Mouse (Mus musculus) midbrain, postnatal 0 days (tissue): Measurements from ENCODE around the gene Luc7l3. TPM values are rescaled to one million over a fixed set of nuclear protein-coding genes. Genes with fewer than 3 reads are reported as not detected.

Experiments
- ATAC-seq: fragments of 200-750 bp; cut with Nextera tagmentation; 2 replicates; pipeline ENCODE4 v1.8.0; 2017; ENCODE audit warnings: moderate number of reproducible peaks, mild to moderate bottlenecking, moderate TSS enrichment, moderate library complexity; ENCODE audit not compliant: low FRiP score
- DNase-seq: peaks from one replicate; pipeline ENCODE4 v3.0.0-alpha.2; 2015; ENCODE audit warnings: low spot score
- H3K27ac ChIP-seq: fragments of 300-500 bp; sonication (generic); 2 replicates; pipeline ENCODE4 v1.5.1; 2014; ENCODE audit warnings: low read depth, mild to moderate bottlenecking, low read length, mixed read lengths
- H3K27me3 ChIP-seq: fragments of 300-500 bp; sonication (generic); 2 replicates; pipeline ENCODE4 v1.6.1; 2014; ENCODE audit warnings: low read length, control low read depth, mixed read lengths; ENCODE audit not compliant: insufficient read depth
- H3K36me3 ChIP-seq: fragments of 300-500 bp; sonication (generic); 2 replicates; pipeline ENCODE4 v1.6.1; 2014; ENCODE audit warnings: low read length, control low read depth, mixed read lengths; ENCODE audit not compliant: insufficient read depth
- H3K4me1 ChIP-seq: fragments of 300-500 bp; sonication (generic); 2 replicates; pipeline ENCODE4 v1.6.1; 2014; ENCODE audit warnings: mild to moderate bottlenecking, control low read depth, antibody characterized with exemption, low read length, mixed read lengths; ENCODE audit not compliant: insufficient read depth
- H3K4me2 ChIP-seq: fragments of 300-500 bp; sonication (generic); 2 replicates; pipeline ENCODE4 v1.6.1; 2014; ENCODE audit warnings: low read depth, mild to moderate bottlenecking, low read length, mixed read lengths; ENCODE audit not compliant: poor library complexity, severe bottlenecking
- H3K4me3 ChIP-seq: fragments of 300-500 bp; sonication (generic); 2 replicates; pipeline ENCODE4 v1.5.1; 2014; ENCODE audit warnings: low read depth, mild to moderate bottlenecking, low read length, moderate library complexity
- H3K9ac ChIP-seq: fragments of 300-500 bp; sonication (generic); replicated peaks from 2 replicates; pipeline ENCODE4 v1.6.1; 2014; ENCODE audit warnings: mild to moderate bottlenecking, low read length, moderate library complexity, mixed read lengths; ENCODE audit not compliant: poor library complexity, severe bottlenecking
- H3K9me3 ChIP-seq: fragments of 300-500 bp; sonication (generic); 2 replicates; pipeline ENCODE4 v1.6.1; 2016; ENCODE audit warnings: low read length, control low read depth
- CTCF ChIP-seq: IDR thresholded peaks from 2 replicates; pipeline ENCODE4 v1.5.1; 2016; ENCODE audit warnings: antibody characterized with exemption, mild to moderate bottlenecking
- WGBS: fragments of 180-500 bp; shearing (Covaris S2); extraction: QIAGEN DNeasy Blood & Tissue Kit; methylation state at CpG from one replicate; pipeline ENCODE4 v1.1.7; 2014; 5-methylcytosine and 5-hydroxymethylcytosine counted together
- polyA plus RNA-seq: library from polyadenylated mRNA; unstranded; fragments of >200 nt; fragmentation: Nextera tagmentation; extraction: Ambion mirVana; gene quantifications from 2 replicates; pipeline ENCODE4 v1.2.1, GENCODE M21; 2015
- total RNA-seq: library from RNA; depleted of rRNA; stranded (reverse); fragments of >200 nt; gene quantifications from 2 replicates; pipeline ENCODE4 v1.2.3, GENCODE M21; 2014

Luc7l3 gene
- total and polyA plus RNA-seq, 2 experiments from 2014 or later = 47.5 to 124 TPM

- no peak for TF ChIP-seq CTCF
- ATAC-seq (no peak), DNase-seq (no peak)
- Histone ChIP-seq H3K27ac (no peak overlapping the region), H3K4me1 (no peaks in the 10 kb centered on the region), H3K4me3 (no peak overlapping the region), H3K9ac (no peak overlapping the region), H3K4me2 (no peak overlapping the region), H3K36me3 (no peaks in the 10 kb centered on the region), H3K27me3 (no peaks in the 10 kb centered on the region), H3K9me3 (no peaks in the 10 kb centered on the region)
- WGBS = 80% methylated on average over 9 of the region's 9 CpGs
These were observed 68.6 kb downstream of the Luc7l3 start for GRCm38 (mm10) chr11:94253156-94253555.

GRCm38 (mm10) chr11:94246789-94247061 lies 75.1 kb downstream of the Luc7l3 start:
- H3K27ac ChIP-seq = no peak overlapping the region
- no peaks in the 10 kb centered on the region for H3K27me3 ChIP-seq
- no peak for DNase-seq
- H3K9me3 ChIP-seq = no peaks in the 10 kb centered on the region
- H3K4me3 ChIP-seq = no peak overlapping the region
- H3K4me1 ChIP-seq = peaks cover 11% of the 10 kb centered on the region; the same call in 1 of the 2 replicates
- WGBS = 66% methylated on average over 8 of the region's 8 CpGs
- no peak for ATAC-seq
- no peaks in the 10 kb centered on the region for H3K36me3 ChIP-seq
- TF ChIP-seq CTCF = no peak
- H3K4me2 ChIP-seq = no peak overlapping the region
- H3K9ac ChIP-seq = no peak overlapping the region

GRCm38 (mm10) chr11:94245955-94246788 lies 75.6 kb downstream of the Luc7l3 start, which contains the start of gene Wfikkn2:
TSS of gene Wfikkn2 (minus strand) at chr11:94246005.
- peak; percentile 65; the same call in 1 of the 2 replicates for ATAC-seq
- H3K9ac ChIP-seq = no peak within 1 kb of the TSS
- peak; percentile 86 for DNase-seq
- WGBS = 37% methylated on average over 17 of the region's 17 CpGs
- no peak for TF ChIP-seq CTCF
- no peak within 1 kb of the TSS for H3K4me2 ChIP-seq
- no peaks in the 10 kb centered on the region for H3K27me3 ChIP-seq
- H3K9me3 ChIP-seq = no peaks in the 10 kb centered on the region
- H3K27ac ChIP-seq = no peak within 1 kb of the TSS
- H3K4me3 ChIP-seq = no peak within 1 kb of the TSS
- H3K36me3 ChIP-seq = no peaks in the 10 kb centered on the region
- H3K4me1 ChIP-seq = peaks cover 11% of the 10 kb centered on the region; the same call in 1 of the 2 replicates

GRCm38 (mm10) chr11:94244385-94244784 lies 77.4 kb downstream of the Luc7l3 start:
- WGBS = 35% methylated on average over 9 of the region's 9 CpGs
- ATAC-seq = no peak
- no peak overlapping the region for H3K4me3 ChIP-seq
- no peaks in the 10 kb centered on the region for H3K9me3 ChIP-seq
- peak; percentile 49 for DNase-seq
- no peak overlapping the region for H3K4me2 ChIP-seq
- H3K9ac ChIP-seq = no peak overlapping the region
- H3K4me1 ChIP-seq = peaks cover 11% of the 10 kb centered on the region; the same call in 1 of the 2 replicates
- H3K27me3 ChIP-seq = no peaks in the 10 kb centered on the region
- TF ChIP-seq CTCF = no peak
- no peak overlapping the region for H3K27ac ChIP-seq
- no peaks in the 10 kb centered on the region for H3K36me3 ChIP-seq

DNA sequence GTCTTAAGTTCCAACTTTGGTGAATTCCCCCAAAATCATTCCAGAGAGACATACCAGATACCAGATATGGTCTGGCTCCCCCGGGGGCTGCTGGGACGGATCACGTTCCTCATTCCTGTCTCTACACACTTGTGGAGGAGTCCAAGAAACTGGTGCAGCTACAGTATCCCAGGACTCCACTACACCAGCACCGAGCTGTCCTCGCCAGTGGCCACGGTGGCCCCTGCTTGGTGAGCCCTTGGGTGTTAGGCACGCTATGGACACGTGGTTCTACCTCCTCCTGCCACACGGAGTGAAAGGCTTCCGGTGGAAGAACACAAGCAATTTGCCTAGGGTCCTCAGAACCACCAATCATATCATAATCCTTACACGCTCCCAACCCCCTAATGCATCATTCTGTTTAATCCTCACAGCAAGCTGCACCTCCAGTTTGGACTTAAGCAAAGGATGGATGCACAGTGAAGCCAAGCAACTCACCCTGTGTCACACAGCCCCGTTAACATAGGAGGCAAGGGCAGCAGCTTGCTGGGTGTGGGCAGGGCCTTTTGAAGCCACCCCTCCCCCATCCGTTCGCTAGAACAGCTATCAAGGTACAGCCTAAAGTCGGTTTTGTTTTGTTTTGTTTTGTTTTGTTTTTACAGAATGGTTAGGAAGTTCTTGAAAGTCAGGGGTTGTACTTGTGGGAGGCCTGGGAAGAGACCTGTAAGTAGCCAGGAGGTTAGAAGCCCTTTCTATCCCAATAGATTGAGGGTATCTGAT lies 78.2 kb downstream of the Luc7l3 start:
- 30% methylated on average over 15 of the region's 15 CpGs for WGBS
- Histone ChIP-seq H3K9me3 (no peaks in the 10 kb centered on the region), H3K4me2 (peak overlapping the region; percentile 32), H3K36me3 (no peaks in the 10 kb centered on the region), H3K4me1 (peaks cover 11% of the 10 kb centered on the region; the same call in 1 of the 2 replicates), H3K27ac (no peak overlapping the region), H3K9ac (no peak overlapping the region), H3K27me3 (no peaks in the 10 kb centered on the region), H3K4me3 (peak overlapping the region; percentile 6; the same call in 1 of the 2 replicates)
- no peak for TF ChIP-seq CTCF
- no peak for DNase-seq
- ATAC-seq = no peak
